Mouse (Mus musculus) midbrain, postnatal 0 days (tissue): ENCODE measurements at regions not wholly inside any gene's neighbourhood (a gene's known extent, or its start where the extent isn't known, plus 50 kb on each side); places are given as distances from the start of the nearest gene placed in this dataset.

Experiments
- ATAC-seq: fragments of 200-750 bp; cut with Nextera tagmentation; 2 replicates; pipeline ENCODE4 v1.8.0; 2017; ENCODE audit warnings: moderate number of reproducible peaks, mild to moderate bottlenecking, moderate TSS enrichment, moderate library complexity; ENCODE audit not compliant: low FRiP score
- DNase-seq: peaks from one replicate; pipeline ENCODE4 v3.0.0-alpha.2; 2015; ENCODE audit warnings: low spot score
- H3K27ac ChIP-seq: fragments of 300-500 bp; sonication (generic); 2 replicates; pipeline ENCODE4 v1.5.1; 2014; ENCODE audit warnings: low read depth, mild to moderate bottlenecking, low read length, mixed read lengths
- H3K27me3 ChIP-seq: fragments of 300-500 bp; sonication (generic); 2 replicates; pipeline ENCODE4 v1.6.1; 2014; ENCODE audit warnings: low read length, control low read depth, mixed read lengths; ENCODE audit not compliant: insufficient read depth
- H3K36me3 ChIP-seq: fragments of 300-500 bp; sonication (generic); 2 replicates; pipeline ENCODE4 v1.6.1; 2014; ENCODE audit warnings: low read length, control low read depth, mixed read lengths; ENCODE audit not compliant: insufficient read depth
- H3K4me1 ChIP-seq: fragments of 300-500 bp; sonication (generic); 2 replicates; pipeline ENCODE4 v1.6.1; 2014; ENCODE audit warnings: mild to moderate bottlenecking, control low read depth, antibody characterized with exemption, low read length, mixed read lengths; ENCODE audit not compliant: insufficient read depth
- H3K4me2 ChIP-seq: fragments of 300-500 bp; sonication (generic); 2 replicates; pipeline ENCODE4 v1.6.1; 2014; ENCODE audit warnings: low read depth, mild to moderate bottlenecking, low read length, mixed read lengths; ENCODE audit not compliant: poor library complexity, severe bottlenecking
- H3K4me3 ChIP-seq: fragments of 300-500 bp; sonication (generic); 2 replicates; pipeline ENCODE4 v1.5.1; 2014; ENCODE audit warnings: low read depth, mild to moderate bottlenecking, low read length, moderate library complexity
- H3K9ac ChIP-seq: fragments of 300-500 bp; sonication (generic); replicated peaks from 2 replicates; pipeline ENCODE4 v1.6.1; 2014; ENCODE audit warnings: mild to moderate bottlenecking, low read length, moderate library complexity, mixed read lengths; ENCODE audit not compliant: poor library complexity, severe bottlenecking
- H3K9me3 ChIP-seq: fragments of 300-500 bp; sonication (generic); 2 replicates; pipeline ENCODE4 v1.6.1; 2016; ENCODE audit warnings: low read length, control low read depth
- CTCF ChIP-seq: IDR thresholded peaks from 2 replicates; pipeline ENCODE4 v1.5.1; 2016; ENCODE audit warnings: antibody characterized with exemption, mild to moderate bottlenecking
- WGBS: fragments of 180-500 bp; shearing (Covaris S2); extraction: QIAGEN DNeasy Blood & Tissue Kit; methylation state at CpG from one replicate; pipeline ENCODE4 v1.1.7; 2014; 5-methylcytosine and 5-hydroxymethylcytosine counted together

DNA sequence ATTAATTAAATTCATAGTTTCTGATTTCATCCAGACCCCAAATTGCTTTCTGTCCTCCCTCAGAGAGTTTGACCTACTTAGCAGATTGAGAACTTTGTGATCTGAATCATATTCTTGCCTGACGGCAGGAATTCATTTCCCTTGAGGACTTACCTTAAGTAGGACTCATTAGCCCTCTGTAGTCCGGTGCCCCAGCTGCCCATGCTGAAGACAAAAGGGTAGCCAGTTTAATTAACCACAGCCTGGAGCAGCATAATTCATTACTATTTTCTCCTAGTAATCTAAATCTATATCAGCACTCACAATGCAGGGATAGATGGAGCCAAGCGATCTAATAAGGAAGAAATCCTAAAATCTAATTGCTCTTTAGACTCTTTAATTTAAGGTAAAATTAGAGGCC lies 1470.9 kb upstream of the Igfbp7 start:
- H3K4me1 ChIP-seq = no peaks in the 10 kb centered on the region
- no peaks in the 10 kb centered on the region for H3K36me3 ChIP-seq
- H3K9ac ChIP-seq = no peak overlapping the region
- no peak for TF ChIP-seq CTCF
- ATAC-seq = no peak
- no peak overlapping the region for H3K27ac ChIP-seq
- H3K9me3 ChIP-seq = no peaks in the 10 kb centered on the region
- H3K4me3 ChIP-seq = no peak overlapping the region
- WGBS = 47% methylated on average over 3 of the region's 3 CpGs
- no peaks in the 10 kb centered on the region for H3K27me3 ChIP-seq
- H3K4me2 ChIP-seq = no peak overlapping the region
- DNase-seq = peak; percentile 45

- H3K36me3 ChIP-seq = no peaks in the 10 kb centered on the region
- no peaks in the 10 kb centered on the region for H3K27me3 ChIP-seq
- H3K4me1 ChIP-seq = no peaks in the 10 kb centered on the region
- no peak overlapping the region for H3K9ac ChIP-seq
- DNase-seq (no peak), ATAC-seq (no peak)
- no peak overlapping the region for H3K4me3 ChIP-seq
- H3K4me2 ChIP-seq = no peak overlapping the region
- no peaks in the 10 kb centered on the region for H3K9me3 ChIP-seq
- no peak for TF ChIP-seq CTCF
- H3K27ac ChIP-seq = no peak overlapping the region
- 88% methylated on average over 1 of the region's 1 CpGs for WGBS
These were observed 1437.3 kb upstream of the Igfbp7 start for GRCm38 (mm10) chr5:78845126-78845525.

GRCm38 (mm10) chr5:78797391-78797790 lies 1389.5 kb upstream of the Igfbp7 start:
- Histone ChIP-seq H3K27me3 (no peaks in the 10 kb centered on the region), H3K4me3 (no peak overlapping the region), H3K27ac (no peak overlapping the region), H3K36me3 (no peaks in the 10 kb centered on the region), H3K4me1 (no peaks in the 10 kb centered on the region), H3K9ac (no peak overlapping the region), H3K4me2 (no peak overlapping the region), H3K9me3 (no peaks in the 10 kb centered on the region)
- WGBS = 67% methylated on average over 1 of the region's 1 CpGs
- ATAC-seq (no peak), DNase-seq (no peak)
- no peak for TF ChIP-seq CTCF
